Mouse (Mus musculus) forebrain, embryonic 10.5 days (tissue): ENCODE results near the gene Drd3. TPM values are rescaled to one million over a fixed set of nuclear protein-coding genes. Genes with fewer than 3 reads are reported as not detected.

Source experiments
- DNase-seq: peaks from one replicate; pipeline ENCODE4 v3.0.0-alpha.2; 2017; ENCODE audit warnings: low spot score; ENCODE audit errors: extremely low spot score
- H3K27ac ChIP-seq: fragments of 300-500 bp; sonication (generic); 2 replicates; pipeline ENCODE4 v1.5.1; 2016; ENCODE audit warnings: mild to moderate bottlenecking
- H3K27me3 ChIP-seq: fragments of 300-500 bp; sonication (generic); 2 replicates; pipeline ENCODE4 v1.6.1; 2016; ENCODE audit warnings: mild to moderate bottlenecking; ENCODE audit not compliant: poor library complexity, severe bottlenecking
- H3K36me3 ChIP-seq: fragments of 300-500 bp; sonication (generic); replicated peaks from 2 replicates; pipeline ENCODE4 v1.6.1; 2016; ENCODE audit warnings: mild to moderate bottlenecking, moderate library complexity
- H3K4me1 ChIP-seq: fragments of 300-500 bp; sonication (generic); 2 replicates; pipeline ENCODE4 v1.6.1; 2016
- H3K4me3 ChIP-seq: fragments of 300-500 bp; sonication (generic); 2 replicates; pipeline ENCODE4 v1.5.1; 2016; ENCODE audit warnings: mild to moderate bottlenecking, moderate library complexity
- H3K9me3 ChIP-seq: fragments of 300-500 bp; sonication (generic); 2 replicates; pipeline ENCODE4 v1.6.1; 2016; ENCODE audit warnings: mild to moderate bottlenecking, moderate library complexity
- WGBS: fragments of 180-500 bp; shearing (Covaris S2); methylation state at CpG from one replicate; pipeline ENCODE4 v1.1.7; 2016; 5-methylcytosine and 5-hydroxymethylcytosine counted together
- polyA plus RNA-seq: library from polyadenylated mRNA; unstranded; fragments of >200 nt; fragmentation: Nextera tagmentation; extraction: Ambion mirVana; gene quantifications from 2 replicates; pipeline ENCODE4 v1.2.1, GENCODE M21; 2016

The Drd3 gene
- polyA plus RNA-seq, 1 experiment from 2014 or later: not detected

GRCm38 (mm10) chr16:43807048-43807447 is 53.2 kb downstream of the Drd3 start:
- Histone ChIP-seq H3K9me3 (no peaks in the 10 kb centered on the region), H3K36me3 (no peaks in the 10 kb centered on the region), H3K4me1 (peaks cover under 1% of the 10 kb centered on the region), H3K4me3 (no peak overlapping the region), H3K27me3 (no peaks in the 10 kb centered on the region; the same call in 1 of the 2 replicates), H3K27ac (no peak overlapping the region)
- 79% methylated on average over 16 of the region's 16 CpGs for WGBS
- DNase-seq: no peak

GRCm38 (mm10) chr16:43809429-43809828 is 55.6 kb downstream of the Drd3 start:
- Histone ChIP-seq H3K27me3 (no peaks in the 10 kb centered on the region), H3K9me3 (no peaks in the 10 kb centered on the region), H3K36me3 (no peaks in the 10 kb centered on the region), H3K4me1 (no peaks in the 10 kb centered on the region), H3K27ac (no peak overlapping the region), H3K4me3 (no peak overlapping the region)
- DNase-seq: no peak
- whole genome bisulfite sequencing: 91% methylated on average over 2 of the region's 2 CpGs

- no peaks in the 10 kb centered on the region for H3K4me1 ChIP-seq
- WGBS: 79% methylated on average over 1 of the region's 1 CpGs
- no peaks in the 10 kb centered on the region for H3K36me3 ChIP-seq
- H3K4me3 ChIP-seq: no peak overlapping the region
- DNase-seq: no peak
- H3K27ac ChIP-seq: no peak overlapping the region
- no peaks in the 10 kb centered on the region for H3K27me3 ChIP-seq
- H3K9me3 ChIP-seq: no peaks in the 10 kb centered on the region
Observed at GRCm38 (mm10) chr16:43811402-43811801, 57.6 kb downstream of the Drd3 start.

GRCm38 (mm10) chr16:43814644-43815043 is 60.8 kb downstream of the Drd3 start:
- DNase-seq: no peak
- no peaks in the 10 kb centered on the region for H3K4me1 ChIP-seq
- H3K9me3 ChIP-seq: no peaks in the 10 kb centered on the region
- H3K4me3 ChIP-seq: no peak overlapping the region
- H3K36me3 ChIP-seq: no peaks in the 10 kb centered on the region
- H3K27me3 ChIP-seq: no peaks in the 10 kb centered on the region
- H3K27ac ChIP-seq: no peak overlapping the region
- WGBS: 48% methylated on average over 4 of the region's 4 CpGs

GRCm38 (mm10) chr16:43816321-43816720 is 62.5 kb downstream of the Drd3 start:
- Histone ChIP-seq H3K27me3 (no peaks in the 10 kb centered on the region), H3K9me3 (no peaks in the 10 kb centered on the region), H3K4me1 (no peaks in the 10 kb centered on the region), H3K4me3 (no peak overlapping the region), H3K27ac (no peak overlapping the region), H3K36me3 (no peaks in the 10 kb centered on the region)
- DNase-seq: no peak
- WGBS: 90% methylated on average over 4 of the region's 5 CpGs

GRCm38 (mm10) chr16:43818404-43818803 is 64.6 kb downstream of the Drd3 start:
- H3K4me1 ChIP-seq: 0 out of 2 replicates have a peak, but pooled peaks cover 3% of the 10 kb centered on the region
- H3K27me3 ChIP-seq: no peaks in the 10 kb centered on the region
- DNase-seq: no peak
- H3K9me3 ChIP-seq: no peaks in the 10 kb centered on the region
- H3K27ac ChIP-seq: no peak overlapping the region
- 98% methylated on average over 6 of the region's 6 CpGs for WGBS
- H3K4me3 ChIP-seq: no peak overlapping the region
- H3K36me3 ChIP-seq: no peaks in the 10 kb centered on the region

- Histone ChIP-seq H3K4me1 (0 out of 2 replicates have a peak, but pooled peaks cover 1% of the 10 kb centered on the region), H3K36me3 (no peaks in the 10 kb centered on the region), H3K27ac (no peak overlapping the region), H3K4me3 (no peak overlapping the region), H3K9me3 (no peaks in the 10 kb centered on the region), H3K27me3 (no peaks in the 10 kb centered on the region)
- no peak for DNase-seq
- WGBS: 71% methylated on average over 3 of the region's 3 CpGs
Observed at GRCm38 (mm10) chr16:43827492-43827891, 73.7 kb downstream of the Drd3 start.

- H3K4me3 ChIP-seq: no peak overlapping the region
- no peaks in the 10 kb centered on the region for H3K27me3 ChIP-seq
- no peak overlapping the region for H3K27ac ChIP-seq
- H3K4me1 ChIP-seq: no peaks in the 10 kb centered on the region
- 90% methylated on average over 2 of the region's 2 CpGs for WGBS
- no peaks in the 10 kb centered on the region for H3K9me3 ChIP-seq
- no peak for DNase-seq
- no peaks in the 10 kb centered on the region for H3K36me3 ChIP-seq
Observed at GRCm38 (mm10) chr16:43831957-43832356, 78.1 kb downstream of the Drd3 start.

- 88% methylated on average over 1 of the region's 1 CpGs for WGBS
- no peaks in the 10 kb centered on the region for H3K4me1 ChIP-seq
- H3K4me3 ChIP-seq: no peak overlapping the region
- H3K36me3 ChIP-seq: no peaks in the 10 kb centered on the region
- H3K27me3 ChIP-seq: no peaks in the 10 kb centered on the region
- no peak for DNase-seq
- H3K27ac ChIP-seq: no peak overlapping the region
- no peaks in the 10 kb centered on the region for H3K9me3 ChIP-seq
Observed at GRCm38 (mm10) chr16:43841236-43841635, 87.4 kb downstream of the Drd3 start.

GRCm38 (mm10) chr16:43849839-43850238 is 96.0 kb downstream of the Drd3 start:
- DNase-seq: no peak
- H3K9me3 ChIP-seq: no peaks in the 10 kb centered on the region
- 73% methylated on average over 1 of the region's 1 CpGs for WGBS
- H3K27ac ChIP-seq: no peak overlapping the region
- no peaks in the 10 kb centered on the region for H3K36me3 ChIP-seq
- H3K4me1 ChIP-seq: no peaks in the 10 kb centered on the region
- no peak overlapping the region for H3K4me3 ChIP-seq
- no peaks in the 10 kb centered on the region for H3K27me3 ChIP-seq

- 89% methylated on average over 5 of the region's 5 CpGs for WGBS
- Histone ChIP-seq H3K36me3 (peaks cover 29% of the 10 kb centered on the region), H3K27ac (no peak overlapping the region), H3K27me3 (no peaks in the 10 kb centered on the region), H3K9me3 (no peaks in the 10 kb centered on the region), H3K4me1 (no peaks in the 10 kb centered on the region), H3K4me3 (no peak overlapping the region)
- no peak for DNase-seq
Observed at GRCm38 (mm10) chr16:43858941-43859476, 105.2 kb downstream of the Drd3 start.

GRCm38 (mm10) chr16:43860624-43861023 is 106.8 kb downstream of the Drd3 start:
- no peak for DNase-seq
- no peaks in the 10 kb centered on the region for H3K9me3 ChIP-seq
- no peak overlapping the region for H3K4me3 ChIP-seq
- no peak overlapping the region for H3K27ac ChIP-seq
- no peaks in the 10 kb centered on the region for H3K27me3 ChIP-seq
- no peaks in the 10 kb centered on the region for H3K4me1 ChIP-seq
- peaks cover 34% of the 10 kb centered on the region for H3K36me3 ChIP-seq
- 85% methylated on average over 6 of the region's 6 CpGs for WGBS

- peaks cover 75% of the 10 kb centered on the region for H3K36me3 ChIP-seq
Observed at GRCm38 (mm10) chr16:43869805-43870204, 116.0 kb downstream of the Drd3 start.

GRCm38 (mm10) chr16:43871419-43871818 is 117.6 kb downstream of the Drd3 start:
- H3K36me3 ChIP-seq: peaks cover 88% of the 10 kb centered on the region
- H3K27me3 ChIP-seq: no peaks in the 10 kb centered on the region
- H3K4me3 ChIP-seq: no peak overlapping the region
- no peaks in the 10 kb centered on the region for H3K9me3 ChIP-seq
- no peak overlapping the region for H3K27ac ChIP-seq
- 93% methylated on average over 7 of the region's 7 CpGs for WGBS
- DNase-seq: no peak
- no peaks in the 10 kb centered on the region for H3K4me1 ChIP-seq

More at GRCm38 (mm10) chr16:43869805-43870204, 116.0 kb downstream of the Drd3 start:
- Histone ChIP-seq H3K4me1 (no peaks in the 10 kb centered on the region), H3K4me3 (no peak overlapping the region), H3K9me3 (no peaks in the 10 kb centered on the region), H3K27ac (no peak overlapping the region), H3K27me3 (no peaks in the 10 kb centered on the region)
- no peak for DNase-seq
